Mouse (Mus musculus) intestine, embryonic 16.5 days (tissue): ENCODE measurements around the gene Pcbp3. TPM values are rescaled to one million over a fixed set of nuclear protein-coding genes. Genes with fewer than 3 reads are reported as not detected.

Source experiments
- ATAC-seq: fragments of 200-750 bp; cut with Nextera tagmentation; 2 replicates; pipeline ENCODE4 v1.8.0; 2017; ENCODE audit warnings: moderate TSS enrichment, moderate library complexity
- H3K27ac ChIP-seq: fragments of 300-500 bp; sonication (generic); 2 replicates; pipeline ENCODE4 v1.5.1; 2014; ENCODE audit warnings: mild to moderate bottlenecking, low read length
- H3K27me3 ChIP-seq: fragments of 300-500 bp; sonication (generic); replicated peaks from 2 replicates; pipeline ENCODE4 v1.6.1; 2014; ENCODE audit warnings: low read length, control low read depth, mixed read lengths; ENCODE audit not compliant: control insufficient read depth, insufficient read depth
- H3K36me3 ChIP-seq: fragments of 300-500 bp; sonication (generic); 2 replicates; pipeline ENCODE4 v1.6.1; 2014; ENCODE audit warnings: low read length, control low read depth; ENCODE audit not compliant: control insufficient read depth, insufficient read depth
- H3K4me1 ChIP-seq: fragments of 300-500 bp; sonication (generic); 2 replicates; pipeline ENCODE4 v1.6.1; 2014; ENCODE audit warnings: low read length, control low read depth, mixed read lengths; ENCODE audit not compliant: control insufficient read depth, insufficient read depth
- H3K4me2 ChIP-seq: fragments of 300-500 bp; sonication (generic); 2 replicates; pipeline ENCODE4 v1.6.1; 2014; ENCODE audit warnings: low read depth, low read length, control low read depth
- H3K4me3 ChIP-seq: fragments of 300-500 bp; sonication (generic); 2 replicates; pipeline ENCODE4 v1.5.1; 2014; ENCODE audit warnings: mild to moderate bottlenecking, low read length
- H3K9ac ChIP-seq: fragments of 300-500 bp; sonication (generic); 2 replicates; pipeline ENCODE4 v1.6.1; 2014; ENCODE audit warnings: low read depth, low read length
- H3K9me3 ChIP-seq: fragments of 300-500 bp; sonication (generic); 2 replicates; pipeline ENCODE4 v1.6.1; 2016; ENCODE audit warnings: low read length, control low read depth; ENCODE audit not compliant: control insufficient read depth
- WGBS: fragments of 180-500 bp; shearing (Covaris S2); extraction: QIAGEN DNeasy Blood & Tissue Kit; methylation state at CpG from one replicate; pipeline ENCODE4 v1.1.7; 2014; 5-methylcytosine and 5-hydroxymethylcytosine counted together
- polyA plus RNA-seq: library from polyadenylated mRNA; unstranded; fragments of >200 nt; fragmentation: Nextera tagmentation; extraction: Ambion mirVana; gene quantifications from 2 replicates; pipeline ENCODE4 v1.2.1, GENCODE M21; 2015

The Pcbp3 gene
- polyA plus RNA-seq, 1 experiment from 2014 or later = 44.1 TPM

GRCm38 (mm10) chr10:76725097-76725496 is 236.6 kb downstream of the Pcbp3 start:
- peak overlapping the region; percentile 81 for H3K9ac ChIP-seq

GRCm38 (mm10) chr10:76724231-76724736 is 237.4 kb downstream of the Pcbp3 start:
- H3K9ac ChIP-seq = peak overlapping the region; percentile 81
- peak overlapping the region; percentile 55 for H3K4me3 ChIP-seq
- peak overlapping the region; percentile 68 for H3K4me2 ChIP-seq
- H3K9me3 ChIP-seq = no peaks in the 10 kb centered on the region
- no peaks in the 10 kb centered on the region for H3K27me3 ChIP-seq
- H3K36me3 ChIP-seq = peaks cover 13% of the 10 kb centered on the region; the same call in 1 of the 2 replicates
- WGBS = 40% methylated on average over 5 of the region's 5 CpGs
- H3K27ac ChIP-seq = no peak overlapping the region
- ATAC-seq = 0 out of 2 replicates have a peak, but pooled peaks have one; percentile 19
- peaks cover 4% of the 10 kb centered on the region; the same call in 1 of the 2 replicates for H3K4me1 ChIP-seq

More at GRCm38 (mm10) chr10:76725097-76725496, 236.6 kb downstream of the Pcbp3 start:
- Histone ChIP-seq H3K36me3 (peaks cover 13% of the 10 kb centered on the region; the same call in 1 of the 2 replicates), H3K9me3 (no peaks in the 10 kb centered on the region), H3K4me3 (peak overlapping the region; percentile 55), H3K4me2 (peak overlapping the region; percentile 68), H3K4me1 (peaks cover 4% of the 10 kb centered on the region; the same call in 1 of the 2 replicates), H3K27ac (peak overlapping the region; percentile 69), H3K27me3 (no peaks in the 10 kb centered on the region)
- no peak for ATAC-seq
- 78% methylated on average over 2 of the region's 2 CpGs for WGBS

GRCm38 (mm10) chr10:76722751-76723450 is 238.8 kb downstream of the Pcbp3 start:
- Histone ChIP-seq H3K9ac (no peak overlapping the region), H3K27ac (no peak overlapping the region), H3K36me3 (peaks cover 13% of the 10 kb centered on the region; the same call in 1 of the 2 replicates), H3K9me3 (no peaks in the 10 kb centered on the region), H3K4me3 (no peak overlapping the region), H3K27me3 (no peaks in the 10 kb centered on the region), H3K4me2 (peak overlapping the region; percentile 68), H3K4me1 (peaks cover 4% of the 10 kb centered on the region; the same call in 1 of the 2 replicates)
- 84% methylated on average over 18 of the region's 18 CpGs for WGBS
- no peak for ATAC-seq

GRCm38 (mm10) chr10:76721746-76722145 is 239.9 kb downstream of the Pcbp3 start:
- Histone ChIP-seq H3K9ac (no peak overlapping the region), H3K36me3 (peaks cover 13% of the 10 kb centered on the region; the same call in 1 of the 2 replicates), H3K4me3 (no peak overlapping the region), H3K4me2 (no peak overlapping the region), H3K27ac (no peak overlapping the region), H3K27me3 (no peaks in the 10 kb centered on the region), H3K4me1 (peaks cover 4% of the 10 kb centered on the region; the same call in 1 of the 2 replicates), H3K9me3 (no peaks in the 10 kb centered on the region)
- no peak for ATAC-seq
- 95% methylated on average over 6 of the region's 6 CpGs for WGBS

GRCm38 (mm10) chr10:76721216-76721615 is 240.5 kb downstream of the Pcbp3 start:
- no peak overlapping the region for H3K4me3 ChIP-seq
- no peak overlapping the region for H3K4me2 ChIP-seq
- ATAC-seq = no peak
- H3K4me1 ChIP-seq = peaks cover 4% of the 10 kb centered on the region; the same call in 1 of the 2 replicates
- no peak overlapping the region for H3K27ac ChIP-seq
- no peaks in the 10 kb centered on the region for H3K27me3 ChIP-seq
- H3K9me3 ChIP-seq = no peaks in the 10 kb centered on the region
- no peak overlapping the region for H3K9ac ChIP-seq
- peaks cover 13% of the 10 kb centered on the region; the same call in 1 of the 2 replicates for H3K36me3 ChIP-seq
- WGBS = 81% methylated on average over 11 of the region's 11 CpGs

- no peaks in the 10 kb centered on the region for H3K27me3 ChIP-seq
- no peaks in the 10 kb centered on the region for H3K9me3 ChIP-seq
- H3K4me1 ChIP-seq = no peaks in the 10 kb centered on the region
- H3K9ac ChIP-seq = no peak overlapping the region
- H3K27ac ChIP-seq = no peak overlapping the region
- no peak overlapping the region for H3K4me2 ChIP-seq
- no peak overlapping the region for H3K4me3 ChIP-seq
- H3K36me3 ChIP-seq = peaks cover 13% of the 10 kb centered on the region
- no peak for ATAC-seq
- 95% methylated on average over 4 of the region's 4 CpGs for WGBS
Observed at GRCm38 (mm10) chr10:76717631-76718030, 244.1 kb downstream of the Pcbp3 start.

GRCm38 (mm10) chr10:76717026-76717425 is 244.7 kb downstream of the Pcbp3 start:
- H3K4me3 ChIP-seq = no peak overlapping the region
- H3K9me3 ChIP-seq = no peaks in the 10 kb centered on the region
- H3K36me3 ChIP-seq = peaks cover 15% of the 10 kb centered on the region
- H3K27me3 ChIP-seq = no peaks in the 10 kb centered on the region
- no peak for ATAC-seq
- no peak overlapping the region for H3K9ac ChIP-seq
- WGBS = 84% methylated on average over 7 of the region's 7 CpGs
- H3K4me2 ChIP-seq = no peak overlapping the region
- H3K4me1 ChIP-seq = no peaks in the 10 kb centered on the region
- no peak overlapping the region for H3K27ac ChIP-seq

- Histone ChIP-seq H3K9ac (no peak overlapping the region), H3K27me3 (no peaks in the 10 kb centered on the region), H3K4me3 (no peak overlapping the region), H3K4me1 (no peaks in the 10 kb centered on the region), H3K9me3 (no peaks in the 10 kb centered on the region), H3K4me2 (no peak overlapping the region), H3K27ac (no peak overlapping the region), H3K36me3 (peaks cover 26% of the 10 kb centered on the region)
- WGBS = 82% methylated on average over 7 of the region's 7 CpGs
- ATAC-seq = no peak
Observed at GRCm38 (mm10) chr10:76714303-76714702, 247.4 kb downstream of the Pcbp3 start.

- no peaks in the 10 kb centered on the region for H3K9me3 ChIP-seq
- no peak for ATAC-seq
- 77% methylated on average over 3 of the region's 3 CpGs for WGBS
Observed at GRCm38 (mm10) chr10:76712500-76712899, 249.2 kb downstream of the Pcbp3 start.

More at GRCm38 (mm10) chr10:76712500-76712899, 249.2 kb downstream of the Pcbp3 start:
- Histone ChIP-seq H3K27ac (no peak overlapping the region), H3K27me3 (no peaks in the 10 kb centered on the region), H3K36me3 (peaks cover 32% of the 10 kb centered on the region), H3K4me3 (no peak overlapping the region), H3K9ac (no peak overlapping the region), H3K4me1 (no peaks in the 10 kb centered on the region), H3K4me2 (no peak overlapping the region)
